Comparison of ENCODE assay signal across 18 mouse cellular contexts in the genomic region with DNA sequence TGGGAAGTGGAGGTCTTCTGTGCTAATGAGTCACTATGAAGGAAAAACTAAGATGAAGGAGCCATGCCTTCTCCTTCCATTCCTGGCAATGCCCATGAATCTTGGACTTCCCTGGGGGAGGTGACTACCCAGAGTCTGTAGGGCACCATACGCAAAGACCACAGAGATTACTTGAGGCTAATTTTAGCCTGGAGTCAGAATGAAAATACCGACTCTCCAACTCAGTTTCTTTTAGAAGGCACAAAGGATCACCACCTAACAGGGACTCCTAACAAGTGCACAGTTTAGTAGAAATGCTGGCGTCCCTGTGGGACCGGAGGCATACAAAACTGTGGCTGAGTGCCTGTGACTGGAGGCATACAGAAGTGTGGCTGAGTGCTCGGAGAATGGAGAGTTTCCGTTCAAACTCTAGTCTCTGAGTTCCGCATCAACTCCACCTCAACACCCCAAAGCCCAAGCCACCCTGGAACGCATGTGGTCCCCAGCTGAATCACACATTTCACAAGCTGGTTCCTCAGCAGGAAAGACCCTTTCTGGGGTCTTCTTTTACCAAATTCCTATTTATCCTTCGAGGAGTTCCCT. TPM values are rescaled to one million over a fixed set of nuclear protein-coding genes. Genes with fewer than 3 reads are reported as not detected.
A peak's percentile ranks its signal among the peaks of the same experiment; 100 is the strongest.
DNase-seq lines count a peak whose midpoint lies in the region; ATAC-seq and TF ChIP-seq lines count a peak whose summit lies in the region.
"Had no signal": no experiment of that assay in that cellular context is flagged by ENCODE, and none has a peak within 500 bp of the region (broad histone marks: within the 10 kb centered on the region; RNA-seq: fewer than 3 reads in every experiment).

No protein-coding gene starts in this region.

- intact Hi-C loops in gastrocnemius, adult 2 months (cut with DNase I): no loop called here
- intact Hi-C loops in gastrocnemius, postnatal 36 days (cut with DNase I): no loop called here

- dilution Hi-C loops in CH12.LX (cut with MboI; ENCODE audit: extremely low pct_ligation_motif_present, extremely low pct_unique_long_range_greater_than_20kb, low sequenced_read_pairs): no loop called here

- no peaks in the 10 kb centered on the region for H3K9me3 ChIP-seq in liver, embryonic 11.5 days (ENCODE audit: control insufficient read depth, low read length)
- peaks cover under 1% of the 10 kb centered on the region for H3K9me3 ChIP-seq in CH12.LX (replicated peaks; ENCODE audit: low read length)
- no peaks in the 10 kb centered on the region for H3K9me3 ChIP-seq in liver, embryonic 13.5 days (replicated peaks)
- no peaks in the 10 kb centered on the region for H3K9me3 ChIP-seq in forebrain, postnatal 0 days (ENCODE audit: low read length)
- H3K9me3 ChIP-seq: forebrain, embryonic 13.5 days; hindbrain, embryonic 12.5 days; intestine, embryonic 15.5 days had no signal

- 0 out of 2 replicates have a peak, but pooled peaks have one; percentile 5 for TF ChIP-seq EP300 in CH12.LX (IDR thresholded peaks at IDR 0.05; ENCODE audit: low read length)

- H3K36me3 ChIP-seq in liver, embryonic 11.5 days (ENCODE audit: control insufficient read depth, insufficient read depth, low read length): peaks cover 3% of the 10 kb centered on the region; the same call in 1 of the 2 replicates
- peaks cover 31 to 53% of the 10 kb centered on the region in 2 experiments for H3K36me3 ChIP-seq in CH12.LX (replicated peaks in 1 of 2; ENCODE audit: control insufficient read depth in 1 of 2, insufficient read depth in 1 of 2, low read length in 1 of 2)
- H3K36me3 ChIP-seq in liver, embryonic 13.5 days: peaks cover 27% of the 10 kb centered on the region
- H3K36me3 ChIP-seq in forebrain, postnatal 0 days (ENCODE audit: insufficient read depth): no peaks in the 10 kb centered on the region
- H3K36me3 ChIP-seq: hindbrain, embryonic 12.5 days; intestine, embryonic 15.5 days had no signal

- no peaks in the 10 kb centered on the region for H3K27me3 ChIP-seq in liver, embryonic 11.5 days (replicated peaks; ENCODE audit: control insufficient read depth, insufficient read depth, low read length)
- no peaks in the 10 kb centered on the region for H3K27me3 ChIP-seq in CH12.LX (replicated peaks)
- no peaks in the 10 kb centered on the region for H3K27me3 ChIP-seq in liver, embryonic 13.5 days
- H3K27me3 ChIP-seq in forebrain, postnatal 0 days (ENCODE audit: insufficient read depth, low read length): no peaks in the 10 kb centered on the region

- H3K79me2 ChIP-seq in CH12.LX (replicated peaks; ENCODE audit: control insufficient read depth, extremely low read depth, insufficient read depth, poor library complexity, severe bottlenecking): peaks cover 82% of the 10 kb centered on the region

- no peak overlapping the region for H3K27ac ChIP-seq in gastrocnemius, adult 2 months
- H3K27ac ChIP-seq in liver, embryonic 11.5 days (ENCODE audit: low read depth, low read length): no peak overlapping the region
- H3K27ac ChIP-seq in CH12.LX (ENCODE audit: insufficient read depth, low read depth): peak overlapping the region; percentile 5; the same call in 1 of the 2 replicates
- peak overlapping the region; percentile 32; the same call in 1 of the 2 replicates for H3K27ac ChIP-seq in liver, embryonic 13.5 days
- no peak overlapping the region for H3K27ac ChIP-seq in forebrain, postnatal 0 days (ENCODE audit: low read depth, low read length)
- H3K27ac ChIP-seq: forebrain, embryonic 13.5 days; hindbrain, embryonic 12.5 days; intestine, embryonic 15.5 days had no signal

- peaks cover 8% of the 10 kb centered on the region for H3K4me1 ChIP-seq in liver, embryonic 11.5 days (replicated peaks; ENCODE audit: control insufficient read depth, insufficient read depth, low read length)
- peaks cover 13 to 50% of the 10 kb centered on the region in 2 experiments for H3K4me1 ChIP-seq in CH12.LX (ENCODE audit: control insufficient read depth in 1 of 2, insufficient read depth in 2 of 2)
- peaks cover 49% of the 10 kb centered on the region for H3K4me1 ChIP-seq in liver, embryonic 13.5 days (replicated peaks)
- no peaks in the 10 kb centered on the region; the same call in 1 of the 2 replicates for H3K4me1 ChIP-seq in forebrain, postnatal 0 days (ENCODE audit: insufficient read depth)
- H3K4me1 ChIP-seq: intestine, embryonic 15.5 days had no signal

- no peak for TF ChIP-seq RAD21 in CH12.LX (IDR thresholded peaks at IDR 0.05; ENCODE audit: low read depth, low read length)

- 75% methylated on average over 9 of the region's 9 CpGs for WGBS in liver, embryonic 11.5 days
- 72% methylated on average over 9 of the region's 9 CpGs for WGBS in liver, embryonic 13.5 days (ENCODE audit: insufficient replicate concordance)
- 95% methylated on average over 9 of the region's 9 CpGs for whole genome bisulfite sequencing in forebrain, postnatal 0 days

- DNase-seq in gastrocnemius, adult 2 months: no peak
- no peak for DNase-seq in gastrocnemius, postnatal 36 days
- no peak for DNase-seq in liver, embryonic 11.5 days (ENCODE audit: low spot score)
- DNase-seq in liver (no peak), CH12.LX (ENCODE audit: extremely low read depth) (peak; percentile 46)
- no peak for DNase-seq in liver, embryonic 13.5 days
- DNase-seq in right cerebral cortex, postnatal 25 days: no peak
- no peak for DNase-seq in forebrain, postnatal 0 days
- DNase-seq: cerebellum, adult 11-12 months; cerebellum, postnatal 36 days had no signal

- no peak for TF ChIP-seq CTCF in gastrocnemius, adult 2 months (IDR thresholded peaks at IDR 0.05)
- no peak for TF ChIP-seq CTCF in CH12.LX (conservative IDR thresholded peaks at IDR 0.05 in 1 of 2, IDR thresholded peaks at IDR 0.05 in 1 of 2; ENCODE audit: low read depth in 2 of 2, low read length in 2 of 2)
- TF ChIP-seq CTCF in forebrain, postnatal 0 days (IDR thresholded peaks at IDR 0.05; ENCODE audit: low read depth): no peak

- no peak for ATAC-seq in liver, embryonic 11.5 days (replicated peaks; ENCODE audit: low FRiP score)
- no peak for ATAC-seq in liver, embryonic 13.5 days (ENCODE audit: low read depth)
- no peak for ATAC-seq in forebrain, postnatal 0 days
- ATAC-seq: forebrain, embryonic 13.5 days; intestine, embryonic 15.5 days; midbrain, embryonic 16.5 days had no signal

- H3K9ac ChIP-seq in liver, embryonic 11.5 days (ENCODE audit: low read depth, low read length): no peak overlapping the region
- peak overlapping the region; percentile 15; the same call in 1 of the 2 replicates for H3K9ac ChIP-seq in CH12.LX (ENCODE audit: insufficient read depth, low read depth)
- H3K9ac ChIP-seq in liver, embryonic 13.5 days: no peak overlapping the region
- no peak overlapping the region for H3K9ac ChIP-seq in forebrain, postnatal 0 days
- H3K9ac ChIP-seq: forebrain, embryonic 13.5 days; hindbrain, embryonic 12.5 days; intestine, embryonic 15.5 days had no signal

- in situ Hi-C loops in CH12.LX (cut with MboI; ENCODE audit: low pct_ligation_motif_present, low pct_unique_long_range_greater_than_20kb, low sequenced_read_pairs): loop anchor here (5.0 kb wide), 1 partner anchor 34 kb away; no protein-coding TSS in a partner anchor

- H3K4me3 ChIP-seq in gastrocnemius, adult 2 months: peak overlapping the region; percentile 28
- no peak overlapping the region for H3K4me3 ChIP-seq in liver, embryonic 11.5 days (ENCODE audit: low read depth, low read length)
- peak overlapping the region in 1 of 3 experiments; percentile 17 for H3K4me3 ChIP-seq in CH12.LX (replicated peaks in 1 of 3; ENCODE audit: low read depth in 2 of 3, low read length in 2 of 3, poor library complexity in 1 of 3)
- no peak overlapping the region for H3K4me3 ChIP-seq in liver, embryonic 13.5 days (replicated peaks)
- no peak overlapping the region for H3K4me3 ChIP-seq in forebrain, postnatal 0 days (ENCODE audit: low read depth, low read length)
- H3K4me3 ChIP-seq: forebrain, embryonic 13.5 days; hindbrain, embryonic 12.5 days; intestine, embryonic 15.5 days had no signal

- no peak for TF ChIP-seq POLR2A in CH12.LX (IDR thresholded peaks at IDR 0.05; ENCODE audit: low read depth, low read length)

- peak overlapping the region; percentile 13; the same call in 1 of the 2 replicates for H3K4me2 ChIP-seq in liver, embryonic 11.5 days
- peak overlapping the region; percentile 75 for H3K4me2 ChIP-seq in CH12.LX (ENCODE audit: insufficient read depth, low read depth, poor library complexity, severe bottlenecking)
- H3K4me2 ChIP-seq in liver, embryonic 13.5 days: peak overlapping the region; percentile 23
- no peak overlapping the region for H3K4me2 ChIP-seq in forebrain, postnatal 0 days (ENCODE audit: low read depth)
- H3K4me2 ChIP-seq: forebrain, embryonic 13.5 days; hindbrain, embryonic 12.5 days; intestine, embryonic 15.5 days had no signal

TF ChIP-seq in CH12.LX, 34 proteins besides CTCF, POLR2A, EP300 and RAD21 (continues in another document):
- TF ChIP-seq MEF2A (IDR thresholded peaks at IDR 0.05; ENCODE audit: borderline replicate concordance, low read depth, low read length) (peak; percentile 84), HCFC1 (IDR thresholded peaks at IDR 0.05; ENCODE audit: low read depth, low read length) (no peak), JUND (conservative IDR thresholded peaks at IDR 0.05; ENCODE audit: low read depth, low read length) (no peak), TBP (conservative IDR thresholded peaks at IDR 0.05; ENCODE audit: low read depth, low read length) (0 out of 2 replicates have a peak, but pooled peaks have one; percentile 31), IRF4 (IDR thresholded peaks at IDR 0.05; ENCODE audit: low read depth, low read length) (peak; percentile 58), SIN3A (IDR thresholded peaks at IDR 0.05; ENCODE audit: low read length) (peak; percentile 60; the same call in 1 of the 2 replicates)

RNA-seq across cellular contexts. Expression of a gene that starts 4.6 kb away (rescaled TPM):
- total RNA-seq in gastrocnemius, adult 2 months (2021): 1 to 10 TPM; 1.6 TPM
- 1 to 10 TPM; 2.0 to 2.1 TPM for total RNA-seq in gastrocnemius, postnatal 36 days (2021)
- 34.4 and 35.4 TPM in 2 replicates for polyA plus RNA-seq in liver, embryonic 11.5 days (2014; fragmentation: Nextera tagmentation; extraction: Ambion mirVana)
- total RNA-seq in CH12.LX (2012; rRNA removed): 49.6 and 54.9 TPM in 2 replicates
- total RNA-seq in CH12.LX (2014; rRNA removed): 55.1 and 64.3 TPM in 2 replicates
- polyA plus RNA-seq in CH12.LX (2012; ENCODE audit: insufficient read length, low read depth): 52.2 and 71.0 TPM in 2 replicates
- polyA plus RNA-seq in liver, embryonic 13.5 days (2015; fragmentation: Nextera tagmentation; extraction: Ambion mirVana): 22.6 and 23.9 TPM in 2 replicates
- 10.2 and 12.5 TPM in 2 replicates for total RNA-seq in forebrain, postnatal 0 days (2014; rRNA removed)
- polyA plus RNA-seq in forebrain, postnatal 0 days (2015; fragmentation: Nextera tagmentation; extraction: Ambion mirVana): 6.4 and 7.6 TPM in 2 replicates

RNA-seq across cellular contexts. Expression of a gene that starts 18.8 kb away (rescaled TPM):
- not detected for total RNA-seq in gastrocnemius, adult 2 months (2021)
- total RNA-seq in gastrocnemius, postnatal 36 days (2021): not detected
- 0.62 and 1.2 TPM in 2 replicates for polyA plus RNA-seq in liver, embryonic 11.5 days (2014; fragmentation: Nextera tagmentation; extraction: Ambion mirVana)
- not detected in 2 replicates for total RNA-seq in CH12.LX (2012; rRNA removed)
- total RNA-seq in CH12.LX (2014; rRNA removed): not detected in 2 replicates
- not detected in 2 replicates for polyA plus RNA-seq in CH12.LX (2012; ENCODE audit: insufficient read length, low read depth)
- 1.3 and 1.5 TPM in 2 replicates for polyA plus RNA-seq in liver, embryonic 13.5 days (2015; fragmentation: Nextera tagmentation; extraction: Ambion mirVana)
- not detected in 2 replicates for total RNA-seq in forebrain, postnatal 0 days (2014; rRNA removed)
- polyA plus RNA-seq in forebrain, postnatal 0 days (2015; fragmentation: Nextera tagmentation; extraction: Ambion mirVana): not detected in 2 replicates
- total RNA-seq: adrenal gland, postnatal 4 days; layer of hippocampus, postnatal 25 days; left cerebral cortex, postnatal 14 days had no signal
- polyA plus RNA-seq: forebrain, embryonic 13.5 days; hindbrain, embryonic 12.5 days; kidney, embryonic 14.5 days; midbrain, embryonic 16.5 days had no signal

Comparison
In these comparisons a context has a peak if more than half of its experiments do, and no peak if none do; other contexts are left out.
1. H3K27ac ChIP-seq: peak in CH12.LX (single experiment) and liver, embryonic 13.5 days (single experiment); none in gastrocnemius, adult 2 months (single experiment), liver, embryonic 11.5 days (single experiment) and forebrain, postnatal 0 days (single experiment).